Comparison of ENCODE assay signal across 14 mouse cellular contexts in the genomic region with DNA sequence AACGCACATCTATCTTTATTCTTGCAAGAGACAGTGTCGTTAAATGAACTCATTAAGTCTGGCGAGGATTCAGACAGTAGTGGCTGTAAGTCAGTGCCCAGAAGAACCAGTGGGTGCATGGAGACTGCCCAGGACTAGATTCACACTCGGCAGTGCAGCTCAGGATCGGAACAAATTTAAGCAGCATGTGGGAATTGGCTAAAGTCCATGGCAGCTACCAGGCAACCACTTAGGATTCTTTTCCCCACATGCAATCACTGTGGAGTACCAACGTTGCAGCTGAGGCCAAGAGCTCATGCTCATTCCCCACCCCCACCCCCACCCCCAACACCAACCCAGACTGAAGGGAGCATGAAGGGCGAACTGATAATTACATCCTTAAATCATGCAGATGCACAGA.
DNase-seq lines count a peak whose midpoint lies in the region; ATAC-seq and TF ChIP-seq lines count a peak whose summit lies in the region.
"Had no signal": no experiment of that assay in that cellular context is flagged by ENCODE, and none has a peak within 500 bp of the region (broad histone marks: within the 10 kb centered on the region; RNA-seq: fewer than 3 reads in every experiment).

No protein-coding gene starts in this region.

- WGBS in forebrain, embryonic 14.5 days, result 60% methylated on average over 7 of the region's 7 CpGs
- 83% methylated on average over 7 of the region's 7 CpGs for whole genome bisulfite sequencing in forebrain, embryonic 11.5 days
- WGBS in limb, embryonic 14.5 days, result 61% methylated on average over 7 of the region's 7 CpGs
- 84% methylated on average over 7 of the region's 7 CpGs for WGBS in limb, embryonic 10.5 days
- 66% methylated on average over 7 of the region's 7 CpGs for WGBS in midbrain, embryonic 15.5 days

- H3K27ac ChIP-seq in forebrain, embryonic 14.5 days (ENCODE audit: low read depth, low read length), result no peak overlapping the region
- H3K27ac ChIP-seq in forebrain, embryonic 11.5 days (ENCODE audit: low read depth, low read length), result no peak overlapping the region
- no peak overlapping the region for H3K27ac ChIP-seq in limb, embryonic 14.5 days (replicated peaks; ENCODE audit: low read depth, low read length)
- no peak overlapping the region for H3K27ac ChIP-seq in limb, embryonic 10.5 days
- H3K27ac ChIP-seq in midbrain, embryonic 15.5 days, result no peak overlapping the region
- H3K27ac ChIP-seq: heart, embryonic 15.5 days; limb, embryonic 12.5 days; lung, embryonic 15.5 days; midbrain, embryonic 12.5 days had no signal

- DNase-seq in forebrain, embryonic 14.5 days (ENCODE audit: low spot score), result peak; percentile 57
- no peak for DNase-seq in forebrain, embryonic 11.5 days (ENCODE audit: low spot score)
- DNase-seq in limb, embryonic 14.5 days (ENCODE audit: low spot score), result peak; percentile 54
- DNase-seq in limb, embryonic 10.5 days (ENCODE audit: low spot score), result no peak
- DNase-seq in brain, embryonic 14.5 days (ENCODE audit: low read depth), result peak; percentile 79
- no peak for DNase-seq in ovary, postnatal 10 days (ENCODE audit: low spot score)
- DNase-seq in thymus, postnatal 10 days (ENCODE audit: low spot score in 2 of 2), result no peak
- DNase-seq: kidney, postnatal 10 days; thymus, postnatal 25 days had no signal

- TF ChIP-seq POLR2A in limb, embryonic 14.5 days (IDR thresholded peaks at IDR 0.05; ENCODE audit: borderline replicate concordance, extremely low read depth, insufficient read depth, insufficient read length), result no peak
- TF ChIP-seq POLR2A in brain, embryonic 14.5 days (IDR thresholded peaks at IDR 0.05; ENCODE audit: borderline replicate concordance, extremely low read depth, insufficient read depth, insufficient read length, poor library complexity, severe bottlenecking), result no peak

- no peak for TF ChIP-seq CTCF in brain, embryonic 14.5 days (IDR thresholded peaks at IDR 0.05; ENCODE audit: borderline replicate concordance, extremely low read depth, insufficient read depth, insufficient read length)

- no peak overlapping the region for H3K9ac ChIP-seq in forebrain, embryonic 14.5 days (ENCODE audit: low read length)
- no peak overlapping the region for H3K9ac ChIP-seq in forebrain, embryonic 11.5 days (ENCODE audit: low read length)
- H3K9ac ChIP-seq in limb, embryonic 14.5 days (ENCODE audit: low read depth, low read length, severe bottlenecking), result no peak overlapping the region
- H3K9ac ChIP-seq in midbrain, embryonic 15.5 days, result no peak overlapping the region
- H3K9ac ChIP-seq: heart, embryonic 15.5 days; limb, embryonic 12.5 days; lung, embryonic 15.5 days; midbrain, embryonic 12.5 days had no signal

- H3K36me3 ChIP-seq in forebrain, embryonic 14.5 days (ENCODE audit: control insufficient read depth, insufficient read depth, low read length), result no peaks in the 10 kb centered on the region
- H3K36me3 ChIP-seq in forebrain, embryonic 11.5 days (ENCODE audit: control insufficient read depth, insufficient read depth, low read length), result no peaks in the 10 kb centered on the region
- H3K36me3 ChIP-seq in limb, embryonic 14.5 days (ENCODE audit: control insufficient read depth, insufficient read depth, low read length), result no peaks in the 10 kb centered on the region
- H3K36me3 ChIP-seq in limb, embryonic 10.5 days, result no peaks in the 10 kb centered on the region
- H3K36me3 ChIP-seq in midbrain, embryonic 15.5 days (replicated peaks), result no peaks in the 10 kb centered on the region
- H3K36me3 ChIP-seq: heart, embryonic 15.5 days; limb, embryonic 12.5 days; lung, embryonic 15.5 days; midbrain, embryonic 12.5 days had no signal

- H3K4me3 ChIP-seq in forebrain, embryonic 14.5 days (ENCODE audit: low read depth, low read length), result no peak overlapping the region
- H3K4me3 ChIP-seq in forebrain, embryonic 11.5 days (ENCODE audit: low read depth, low read length), result no peak overlapping the region
- no peak overlapping the region for H3K4me3 ChIP-seq in limb, embryonic 14.5 days (replicated peaks; ENCODE audit: low read length)
- no peak overlapping the region for H3K4me3 ChIP-seq in limb, embryonic 10.5 days
- H3K4me3 ChIP-seq in midbrain, embryonic 15.5 days, result no peak overlapping the region
- H3K4me3 ChIP-seq: heart, embryonic 15.5 days; limb, embryonic 12.5 days; lung, embryonic 15.5 days; midbrain, embryonic 12.5 days had no signal

- H3K9me3 ChIP-seq in forebrain, embryonic 14.5 days (replicated peaks; ENCODE audit: control insufficient read depth, low read length), result no peaks in the 10 kb centered on the region
- no peaks in the 10 kb centered on the region for H3K9me3 ChIP-seq in forebrain, embryonic 11.5 days (ENCODE audit: control insufficient read depth, low read length)
- H3K9me3 ChIP-seq in limb, embryonic 14.5 days (ENCODE audit: control insufficient read depth, low read length), result no peaks in the 10 kb centered on the region
- no peaks in the 10 kb centered on the region for H3K9me3 ChIP-seq in limb, embryonic 10.5 days (replicated peaks)
- H3K9me3 ChIP-seq in midbrain, embryonic 15.5 days, result no peaks in the 10 kb centered on the region
- H3K9me3 ChIP-seq: heart, embryonic 15.5 days; limb, embryonic 12.5 days; lung, embryonic 15.5 days; midbrain, embryonic 12.5 days had no signal

- no peak overlapping the region for H3K4me2 ChIP-seq in forebrain, embryonic 14.5 days (ENCODE audit: low read length)
- no peak overlapping the region for H3K4me2 ChIP-seq in forebrain, embryonic 11.5 days (ENCODE audit: low read depth, low read length, severe bottlenecking)
- no peak overlapping the region for H3K4me2 ChIP-seq in limb, embryonic 14.5 days (replicated peaks; ENCODE audit: low read depth, low read length, severe bottlenecking)
- H3K4me2 ChIP-seq in midbrain, embryonic 15.5 days, result no peak overlapping the region
- H3K4me2 ChIP-seq: heart, embryonic 15.5 days; limb, embryonic 12.5 days; lung, embryonic 15.5 days; midbrain, embryonic 12.5 days had no signal

- peak; percentile 44; the same call in 1 of the 2 replicates for ATAC-seq in forebrain, embryonic 14.5 days
- ATAC-seq in forebrain, embryonic 11.5 days (replicated peaks; ENCODE audit: low FRiP score), result no peak
- no peak for ATAC-seq in limb, embryonic 14.5 days (ENCODE audit: low FRiP score, low read depth)
- ATAC-seq in midbrain, embryonic 15.5 days (replicated peaks), result 0 out of 2 replicates have a peak, but pooled peaks have one; percentile 71

- no peaks in the 10 kb centered on the region for H3K27me3 ChIP-seq in forebrain, embryonic 14.5 days (replicated peaks; ENCODE audit: control insufficient read depth, insufficient read depth, low read length)
- no peaks in the 10 kb centered on the region for H3K27me3 ChIP-seq in forebrain, embryonic 11.5 days (ENCODE audit: control insufficient read depth, insufficient read depth, low read length)
- H3K27me3 ChIP-seq in limb, embryonic 14.5 days (ENCODE audit: control insufficient read depth, insufficient read depth, low read length), result no peaks in the 10 kb centered on the region
- no peaks in the 10 kb centered on the region for H3K27me3 ChIP-seq in limb, embryonic 10.5 days (ENCODE audit: low read depth, poor library complexity, severe bottlenecking)
- no peaks in the 10 kb centered on the region for H3K27me3 ChIP-seq in midbrain, embryonic 15.5 days (replicated peaks)
- H3K27me3 ChIP-seq: heart, embryonic 15.5 days; limb, embryonic 12.5 days; lung, embryonic 15.5 days; midbrain, embryonic 12.5 days had no signal

- no peaks in the 10 kb centered on the region; the same call in 1 of the 2 replicates for H3K4me1 ChIP-seq in forebrain, embryonic 14.5 days (ENCODE audit: control insufficient read depth, insufficient read depth, low read length)
- 0 out of 2 replicates have a peak, but pooled peaks cover 2% of the 10 kb centered on the region for H3K4me1 ChIP-seq in forebrain, embryonic 11.5 days (replicated peaks; ENCODE audit: control insufficient read depth, insufficient read depth, low read length)
- no peaks in the 10 kb centered on the region for H3K4me1 ChIP-seq in limb, embryonic 14.5 days (ENCODE audit: control insufficient read depth, insufficient read depth, low read length)
- no peaks in the 10 kb centered on the region for H3K4me1 ChIP-seq in limb, embryonic 10.5 days
- H3K4me1 ChIP-seq in midbrain, embryonic 15.5 days, result no peaks in the 10 kb centered on the region
- H3K4me1 ChIP-seq: heart, embryonic 15.5 days; limb, embryonic 12.5 days; lung, embryonic 15.5 days; midbrain, embryonic 12.5 days had no signal

Comparison
In these comparisons a context has a peak if more than half of its experiments do, and no peak if none do; other contexts are left out.
1. ATAC-seq: peak in forebrain, embryonic 14.5 days (single experiment) and midbrain, embryonic 15.5 days (single experiment); none in forebrain, embryonic 11.5 days (single experiment) and limb, embryonic 14.5 days (single experiment).
2. DNase-seq: peak in forebrain, embryonic 14.5 days (single experiment), limb, embryonic 14.5 days (single experiment) and brain, embryonic 14.5 days (single experiment); none in forebrain, embryonic 11.5 days (single experiment), limb, embryonic 10.5 days (single experiment), ovary, postnatal 10 days (single experiment) and thymus, postnatal 10 days (0 of 2).